Mouse (Mus musculus): Measurements from ENCODE around the gene Gm12887.

Gm12887 gene

GRCm38 (mm10) chr4:121622003-121622402 lies at the start of gene Gm12887:
Gene Gm12887 (minus strand): TSS chr4:121622103.
- DNase-seq, result no peak

GRCm38 (mm10) chr4:121657040-121657439 lies 35.1 kb upstream of the Gm12887 start:
- no peak for DNase-seq
